ENCODE assay signal across 9 mouse cellular contexts in genomic region chr8:121073174-121074107, GRCm38 (mm10). TPM values are rescaled to one million over a fixed set of nuclear protein-coding genes. Genes with fewer than 3 reads are reported as not detected.
DNase-seq lines count a peak whose midpoint lies in the region; ATAC-seq and TF ChIP-seq lines count a peak whose summit lies in the region.
"Had no signal": no experiment of that assay in that cellular context is flagged by ENCODE, and none has a peak within 500 bp of the region (broad histone marks: within the 10 kb centered on the region; RNA-seq: fewer than 3 reads in every experiment).

No protein-coding gene starts in this region.

- no peak overlapping the region for H3K27ac ChIP-seq in heart, embryonic 14.5 days (replicated peaks in 1 of 2; ENCODE audit: control insufficient read depth in 1 of 2, insufficient read depth in 1 of 2, low read depth in 2 of 2, low read length in 2 of 2)
- no peak overlapping the region for H3K27ac ChIP-seq in hindbrain, postnatal 0 days
- no peak overlapping the region for H3K27ac ChIP-seq in midbrain, embryonic 14.5 days (replicated peaks; ENCODE audit: low read depth, low read length)

- H3K4me1 ChIP-seq in heart, embryonic 14.5 days (ENCODE audit: control insufficient read depth in 2 of 2, insufficient read depth in 2 of 2, low read length in 2 of 2): peaks cover 3 to 7% of the 10 kb centered on the region in 2 experiments; a peak in 2 of 4 replicates
- no peaks in the 10 kb centered on the region for H3K4me1 ChIP-seq in hindbrain, postnatal 0 days (ENCODE audit: insufficient read depth, low read length)
- no peaks in the 10 kb centered on the region for H3K4me1 ChIP-seq in midbrain, embryonic 14.5 days (ENCODE audit: control insufficient read depth, insufficient read depth, low read length)

- no peaks in the 10 kb centered on the region for H3K9me3 ChIP-seq in heart, embryonic 14.5 days (ENCODE audit: control insufficient read depth, low read length)
- no peaks in the 10 kb centered on the region for H3K9me3 ChIP-seq in hindbrain, postnatal 0 days (ENCODE audit: low read length)
- no peaks in the 10 kb centered on the region for H3K9me3 ChIP-seq in midbrain, embryonic 14.5 days (ENCODE audit: control insufficient read depth, low read length)

- TF ChIP-seq CTCF in hindbrain, postnatal 0 days (IDR thresholded peaks at IDR 0.05; ENCODE audit: low read depth): no peak

- H3K4me2 ChIP-seq in heart, embryonic 14.5 days (ENCODE audit: low read length): peak overlapping the region; percentile 34
- peak overlapping the region; percentile 27 for H3K4me2 ChIP-seq in hindbrain, postnatal 0 days (ENCODE audit: low read depth, low read length)
- H3K4me2 ChIP-seq in midbrain, embryonic 14.5 days (ENCODE audit: low read length): no peak overlapping the region

- H3K9ac ChIP-seq in heart, embryonic 14.5 days (ENCODE audit: low read length): no peak overlapping the region
- H3K9ac ChIP-seq in hindbrain, postnatal 0 days (replicated peaks; ENCODE audit: low read length): no peak overlapping the region
- no peak overlapping the region for H3K9ac ChIP-seq in midbrain, embryonic 14.5 days (replicated peaks; ENCODE audit: low read length)

- 1% methylated on average over 47 of the region's 48 CpGs for WGBS in heart, embryonic 14.5 days
- 1% methylated on average over 48 of the region's 48 CpGs for WGBS in hindbrain, postnatal 0 days
- under 1% methylated on average over 48 of the region's 48 CpGs for WGBS in midbrain, embryonic 14.5 days

- no peak for DNase-seq in heart, postnatal 4 days
- peak; percentile 40 for DNase-seq in embryo, embryonic 10.5 days (ENCODE audit: low spot score)
- DNase-seq in hindbrain, postnatal 0 days (ENCODE audit: low spot score): no peak
- DNase-seq in midbrain, embryonic 14.5 days: no peak
- no peak for DNase-seq in cerebellum, adult 8-10 months
- DNase-seq in spleen, adult 18-20 months: no peak
- DNase-seq in kidney, postnatal 25 days: no peak
- DNase-seq: right cerebral cortex, postnatal 4 days had no signal

- peaks cover 99% of the 10 kb centered on the region for H3K27me3 ChIP-seq in heart, embryonic 14.5 days (ENCODE audit: control insufficient read depth, insufficient read depth, low read length)
- peaks cover 84% of the 10 kb centered on the region for H3K27me3 ChIP-seq in hindbrain, postnatal 0 days (ENCODE audit: insufficient read depth, low read length)
- peaks cover 91% of the 10 kb centered on the region for H3K27me3 ChIP-seq in midbrain, embryonic 14.5 days (ENCODE audit: control insufficient read depth, insufficient read depth, low read length)

- peak overlapping the region; percentile 8 to 21; a peak in 3 of 4 replicates for H3K4me3 ChIP-seq in heart, embryonic 14.5 days (ENCODE audit: control insufficient read depth in 1 of 2, insufficient read depth in 1 of 2, low read depth in 1 of 2, low read length in 2 of 2)
- H3K4me3 ChIP-seq in hindbrain, postnatal 0 days (ENCODE audit: low read length): 0 out of 2 replicates have a peak overlapping the region, but pooled peaks have one; percentile 13
- H3K4me3 ChIP-seq in midbrain, embryonic 14.5 days (replicated peaks; ENCODE audit: low read depth, low read length): 0 out of 2 replicates have a peak overlapping the region, but pooled peaks have one; percentile 5

- H3K36me3 ChIP-seq in heart, embryonic 14.5 days (ENCODE audit: control insufficient read depth, insufficient read depth, low read length): no peaks in the 10 kb centered on the region
- no peaks in the 10 kb centered on the region for H3K36me3 ChIP-seq in hindbrain, postnatal 0 days (ENCODE audit: insufficient read depth, low read length)
- no peaks in the 10 kb centered on the region for H3K36me3 ChIP-seq in midbrain, embryonic 14.5 days (ENCODE audit: control insufficient read depth, insufficient read depth, low read length)

- ATAC-seq in heart, embryonic 14.5 days (ENCODE audit: insufficient number of reproducible peaks, insufficient read depth, low FRiP score, low read depth): no peak
- no peak for ATAC-seq in hindbrain, postnatal 0 days
- no peak for ATAC-seq in midbrain, embryonic 14.5 days (ENCODE audit: low FRiP score, low TSS enrichment)

RNA-seq across cellular contexts. Expression of gene Foxf1, which starts 10.7 kb away (rescaled TPM):
- polyA plus RNA-seq in heart, embryonic 14.5 days (2014; fragmentation: Nextera tagmentation; extraction: Ambion mirVana): 0.80 TPM in 1 of 2 replicates, not detected in the other
- under 1 TPM; 0.43 to 0.50 TPM for total RNA-seq in heart, postnatal 4 days (2021)
- 1.8 and 1.9 TPM in 2 replicates for total RNA-seq in hindbrain, postnatal 0 days (2014; rRNA removed)
- 1.2 and 1.4 TPM in 2 replicates for polyA plus RNA-seq in hindbrain, postnatal 0 days (2015; fragmentation: Nextera tagmentation; extraction: Ambion mirVana)
- 0.12 and 0.97 TPM in 2 replicates for polyA plus RNA-seq in midbrain, embryonic 14.5 days (2014; fragmentation: Nextera tagmentation; extraction: Ambion mirVana)

RNA-seq across cellular contexts. Expression of gene Mthfsd, which starts 34.8 kb away (rescaled TPM):
- polyA plus RNA-seq in heart, embryonic 14.5 days (2014; fragmentation: Nextera tagmentation; extraction: Ambion mirVana): 37.4 and 41.1 TPM in 2 replicates
- 10 to 100 TPM; 14.5 to 15.3 TPM for total RNA-seq in heart, postnatal 4 days (2021)
- 39.9 and 45.6 TPM in 2 replicates for total RNA-seq in hindbrain, postnatal 0 days (2014; rRNA removed)
- polyA plus RNA-seq in hindbrain, postnatal 0 days (2015; fragmentation: Nextera tagmentation; extraction: Ambion mirVana): 44.4 and 47.0 TPM in 2 replicates
- polyA plus RNA-seq in midbrain, embryonic 14.5 days (2014; fragmentation: Nextera tagmentation; extraction: Ambion mirVana): 50.2 and 52.5 TPM in 2 replicates

RNA-seq across cellular contexts. Expression of gene Foxc2, which starts 42.5 kb away (rescaled TPM):
- 5.9 and 6.4 TPM in 2 replicates for polyA plus RNA-seq in heart, embryonic 14.5 days (2014; fragmentation: Nextera tagmentation; extraction: Ambion mirVana)
- total RNA-seq in heart, postnatal 4 days (2021): 1 to 10 TPM; 8.7 to 8.9 TPM
- total RNA-seq in hindbrain, postnatal 0 days (2014; rRNA removed): 3.7 and 10.6 TPM in 2 replicates
- 2.8 and 3.6 TPM in 2 replicates for polyA plus RNA-seq in hindbrain, postnatal 0 days (2015; fragmentation: Nextera tagmentation; extraction: Ambion mirVana)
- 1.5 TPM in 1 of 2 replicates, not detected in the other for polyA plus RNA-seq in midbrain, embryonic 14.5 days (2014; fragmentation: Nextera tagmentation; extraction: Ambion mirVana)

RNA-seq across cellular contexts. Expression of gene Foxl1, which starts 54.3 kb away (rescaled TPM):
- polyA plus RNA-seq in heart, embryonic 14.5 days (2014; fragmentation: Nextera tagmentation; extraction: Ambion mirVana): 0.16 and 0.32 TPM in 2 replicates
- total RNA-seq in heart, postnatal 4 days (2021): under 1 TPM; 0.56 to 0.60 TPM
- total RNA-seq in hindbrain, postnatal 0 days (2014; rRNA removed): 0.40 and 0.58 TPM in 2 replicates
- polyA plus RNA-seq in hindbrain, postnatal 0 days (2015; fragmentation: Nextera tagmentation; extraction: Ambion mirVana): 0.21 TPM in 1 of 2 replicates, not detected in the other
- polyA plus RNA-seq in midbrain, embryonic 14.5 days (2014; fragmentation: Nextera tagmentation; extraction: Ambion mirVana): not detected in 2 replicates
